Mouse (Mus musculus) neural tube, embryonic 13.5 days (tissue): Measurements from ENCODE around the gene Foxn2. TPM values are rescaled to one million over a fixed set of nuclear protein-coding genes. Genes with fewer than 3 reads are reported as not detected.
A peak's percentile ranks its signal among the peaks of the same experiment; 100 is the strongest.
"Not testable (repeated sequence)": the region's sequence is repeated elsewhere in the genome, so short reads cannot be mapped to it uniquely, and the experiment has no call there.

Source experiments
- ATAC-seq: fragments of 200-750 bp; cut with Nextera tagmentation; 2 replicates; pipeline ENCODE4 v1.8.0; 2017; ENCODE audit warnings: low read depth, mild to moderate bottlenecking, moderate TSS enrichment, moderate library complexity
- H3K27ac ChIP-seq: fragments of 300-500 bp; sonication (generic); replicated peaks from 2 replicates; pipeline ENCODE4 v1.5.1; 2015; ENCODE audit warnings: moderate library complexity, mild to moderate bottlenecking, inconsistent platforms
- H3K27me3 ChIP-seq: fragments of 300-500 bp; sonication (generic); 2 replicates; pipeline ENCODE4 v1.6.1; 2015; ENCODE audit warnings: mild to moderate bottlenecking, inconsistent platforms
- H3K36me3 ChIP-seq: fragments of 300-500 bp; sonication (generic); 2 replicates; pipeline ENCODE4 v1.6.1; 2015; ENCODE audit warnings: mild to moderate bottlenecking, inconsistent platforms
- H3K4me1 ChIP-seq: fragments of 300-500 bp; sonication (generic); replicated peaks from 2 replicates; pipeline ENCODE4 v1.6.1; 2015; ENCODE audit warnings: inconsistent platforms
- H3K4me2 ChIP-seq: fragments of 300-500 bp; sonication (generic); 2 replicates; pipeline ENCODE4 v1.6.1; 2015; ENCODE audit warnings: inconsistent platforms, mild to moderate bottlenecking, moderate library complexity
- H3K4me3 ChIP-seq: fragments of 300-500 bp; sonication (generic); 2 replicates; pipeline ENCODE4 v1.5.1; 2015; ENCODE audit warnings: mild to moderate bottlenecking, inconsistent platforms
- H3K9ac ChIP-seq: fragments of 300-500 bp; sonication (generic); 2 replicates; pipeline ENCODE4 v1.6.1; 2015; ENCODE audit warnings: moderate library complexity, mild to moderate bottlenecking, inconsistent platforms
- H3K9me3 ChIP-seq: fragments of 300-500 bp; sonication (generic); 2 replicates; pipeline ENCODE4 v1.6.1; 2016; ENCODE audit warnings: inconsistent platforms
- WGBS: fragments of 180-500 bp; shearing (Covaris S2); methylation state at CpG from one replicate; pipeline ENCODE4 v1.1.7; 2015; 5-methylcytosine and 5-hydroxymethylcytosine counted together
- polyA plus RNA-seq: library from polyadenylated mRNA; unstranded; fragments of >200 nt; fragmentation: Nextera tagmentation; extraction: Ambion mirVana; gene quantifications from 2 replicates; pipeline ENCODE4 v1.2.1, GENCODE M21; 2015

Gene Foxn2
- polyA plus RNA-seq, 1 experiment from 2014 or later = 9.7 TPM

DNA sequence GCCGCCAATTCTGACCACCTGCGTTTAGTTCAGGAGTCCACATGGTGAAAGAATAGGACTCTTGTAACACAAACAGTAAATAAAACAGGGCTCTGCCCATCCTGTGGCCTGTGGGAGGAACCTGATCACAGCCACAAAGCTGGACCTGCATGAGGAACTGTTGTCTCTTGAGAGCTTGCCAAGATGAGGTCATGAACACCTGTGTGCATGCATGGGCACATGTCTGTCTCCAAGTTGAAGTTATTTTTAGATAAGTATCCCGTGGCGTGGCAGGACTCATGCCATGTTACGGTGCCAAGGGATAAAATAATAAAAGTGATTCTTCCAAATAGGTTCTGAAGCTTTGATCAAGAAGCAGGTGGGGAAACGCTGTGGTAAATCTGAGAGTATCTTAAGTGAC is 19.3 kb upstream of the Foxn2 start:
- Histone ChIP-seq H3K36me3 (no peaks in the 10 kb centered on the region), H3K9ac (no peak overlapping the region), H3K9me3 (no peaks in the 10 kb centered on the region), H3K27me3 (no peaks in the 10 kb centered on the region), H3K4me1 (no peaks in the 10 kb centered on the region), H3K27ac (no peak overlapping the region), H3K4me3 (no peak overlapping the region), H3K4me2 (no peak overlapping the region)
- WGBS = 94% methylated on average over 6 of the region's 6 CpGs
- no peak for ATAC-seq

DNA sequence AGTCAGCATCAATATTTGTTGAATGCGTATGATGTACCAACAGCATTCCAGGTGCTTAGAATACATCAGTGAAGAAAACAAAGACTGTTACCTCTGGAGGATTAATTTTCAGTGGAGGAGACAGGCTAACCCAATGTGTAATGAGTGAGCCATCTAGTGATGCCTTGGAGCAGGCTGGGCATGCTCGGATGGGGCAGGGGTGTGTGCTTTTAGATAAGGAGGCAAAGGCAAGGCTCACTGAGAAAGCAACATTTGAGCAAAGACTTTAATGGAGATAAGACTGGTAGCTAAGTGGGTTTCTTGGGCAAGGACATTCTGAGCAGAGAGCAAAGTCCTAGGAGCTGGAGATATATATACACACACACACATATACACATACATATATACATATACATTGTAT is 9.8 kb upstream of the Foxn2 start:
- WGBS = 91% methylated on average over 2 of the region's 2 CpGs
- Histone ChIP-seq H3K36me3 (no peaks in the 10 kb centered on the region), H3K4me1 (no peaks in the 10 kb centered on the region), H3K9ac (no peak overlapping the region), H3K4me2 (no peak overlapping the region), H3K27ac (no peak overlapping the region), H3K9me3 (no peaks in the 10 kb centered on the region), H3K27me3 (no peaks in the 10 kb centered on the region), H3K4me3 (no peak overlapping the region)
- ATAC-seq = no peak

DNA sequence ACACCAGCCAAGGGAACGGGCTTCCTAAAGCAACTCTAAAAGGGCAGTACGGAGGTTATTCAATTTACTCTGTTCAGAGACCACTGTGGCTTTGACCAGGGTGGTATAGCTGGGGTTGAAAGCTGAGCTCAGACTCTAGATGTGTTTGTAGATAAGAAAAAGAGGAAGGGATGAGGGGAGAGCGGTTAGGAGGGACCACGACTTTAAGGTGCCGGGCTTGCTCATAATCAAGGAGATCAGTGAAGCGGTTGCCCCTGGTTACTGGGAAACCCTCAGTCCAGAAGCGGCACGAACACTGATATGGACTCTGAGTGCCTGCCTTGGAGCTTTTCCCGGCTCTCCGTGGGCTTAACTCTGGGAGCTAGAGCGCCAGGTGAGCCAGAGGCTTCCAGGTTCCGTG is 9.0 kb upstream of the Foxn2 start:
- Histone ChIP-seq H3K36me3 (no peaks in the 10 kb centered on the region), H3K27ac (no peak overlapping the region), H3K4me2 (no peak overlapping the region), H3K9ac (no peak overlapping the region), H3K4me3 (no peak overlapping the region), H3K9me3 (no peaks in the 10 kb centered on the region), H3K27me3 (no peaks in the 10 kb centered on the region), H3K4me1 (no peaks in the 10 kb centered on the region)
- WGBS = 92% methylated on average over 12 of the region's 12 CpGs
- no peak for ATAC-seq

DNA sequence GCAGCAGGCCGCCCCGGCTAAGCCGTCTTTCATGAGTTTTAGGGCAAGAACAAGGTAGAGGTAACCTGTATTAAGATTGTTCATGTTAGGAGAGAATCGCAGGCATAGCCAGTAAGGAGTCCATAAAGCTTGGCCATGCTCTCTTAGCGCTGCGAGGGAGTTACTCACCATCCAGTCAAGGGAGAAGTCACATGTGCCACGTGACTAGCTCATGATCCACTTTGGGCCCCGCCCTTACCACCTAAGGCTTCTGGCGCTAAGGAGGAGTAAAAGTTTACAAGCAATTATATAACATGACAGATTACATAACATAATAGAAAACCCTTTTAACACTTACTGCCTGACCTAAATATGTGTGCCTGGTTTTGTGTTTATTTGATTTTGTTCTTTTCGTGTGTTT is 8.5 kb upstream of the Foxn2 start:
- ATAC-seq = no peak
- no peaks in the 10 kb centered on the region for H3K36me3 ChIP-seq
- WGBS = 89% methylated on average over 10 of the region's 10 CpGs
- no peak overlapping the region for H3K4me2 ChIP-seq
- H3K9me3 ChIP-seq = no peaks in the 10 kb centered on the region
- H3K4me3 ChIP-seq = no peak overlapping the region
- H3K27ac ChIP-seq = no peak overlapping the region
- H3K9ac ChIP-seq = no peak overlapping the region
- H3K27me3 ChIP-seq = no peaks in the 10 kb centered on the region
- H3K4me1 ChIP-seq = no peaks in the 10 kb centered on the region

DNA sequence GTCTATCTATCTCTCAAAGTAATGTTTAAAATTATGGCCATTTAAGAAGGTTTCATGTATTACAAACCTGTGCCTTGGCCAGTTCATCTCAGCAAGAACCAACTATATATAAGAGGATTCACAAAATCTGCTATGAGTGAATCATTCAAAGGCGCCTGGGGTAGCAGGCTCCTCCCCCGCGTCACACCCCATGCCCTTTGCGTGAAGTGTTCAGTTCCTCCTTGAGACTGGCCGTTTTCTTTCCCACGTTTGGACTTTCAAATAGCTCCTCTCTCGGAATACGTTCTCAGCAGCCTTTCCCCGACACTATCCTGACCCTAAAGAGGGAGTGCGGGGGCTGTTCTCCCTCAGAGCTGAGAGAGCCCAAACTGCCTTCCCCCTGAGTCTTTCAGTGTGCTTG is 5.2 kb upstream of the Foxn2 start:
- Histone ChIP-seq H3K27ac (no peak overlapping the region), H3K4me1 (no peaks in the 10 kb centered on the region), H3K4me3 (no peak overlapping the region), H3K27me3 (no peaks in the 10 kb centered on the region; the same call in 1 of the 2 replicates), H3K9ac (no peak overlapping the region), H3K4me2 (no peak overlapping the region), H3K36me3 (no peaks in the 10 kb centered on the region), H3K9me3 (no peaks in the 10 kb centered on the region)
- 81% methylated on average over 10 of the region's 10 CpGs for WGBS
- ATAC-seq = no peak

DNA sequence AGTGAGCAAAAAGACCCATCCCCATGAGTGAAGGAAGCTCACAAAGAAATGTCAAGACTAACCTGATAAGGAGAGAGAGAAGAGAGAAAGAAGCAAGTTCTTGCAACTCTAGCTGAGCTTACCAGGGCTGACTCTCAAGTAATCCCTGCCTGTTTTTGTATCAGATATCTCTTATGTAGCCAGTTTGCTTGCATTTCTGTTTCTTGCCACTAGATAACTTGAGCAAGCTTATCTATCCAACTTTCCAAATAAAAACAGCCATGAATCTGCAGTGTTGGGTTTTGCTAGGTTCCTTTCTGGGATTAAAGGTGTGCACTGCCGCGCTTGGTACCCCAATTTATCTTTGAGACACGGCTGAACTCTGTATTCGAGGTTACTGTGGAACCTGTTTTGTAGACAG is 4.2 kb upstream of the Foxn2 start:
- no peak for ATAC-seq
- Histone ChIP-seq H3K4me1 (no peaks in the 10 kb centered on the region), H3K4me3 (no peak overlapping the region), H3K9ac (no peak overlapping the region), H3K27me3 (no peaks in the 10 kb centered on the region; the same call in 1 of the 2 replicates), H3K36me3 (no peaks in the 10 kb centered on the region), H3K4me2 (no peak overlapping the region), H3K9me3 (no peaks in the 10 kb centered on the region), H3K27ac (no peak overlapping the region)
- 91% methylated on average over 4 of the region's 4 CpGs for WGBS

DNA sequence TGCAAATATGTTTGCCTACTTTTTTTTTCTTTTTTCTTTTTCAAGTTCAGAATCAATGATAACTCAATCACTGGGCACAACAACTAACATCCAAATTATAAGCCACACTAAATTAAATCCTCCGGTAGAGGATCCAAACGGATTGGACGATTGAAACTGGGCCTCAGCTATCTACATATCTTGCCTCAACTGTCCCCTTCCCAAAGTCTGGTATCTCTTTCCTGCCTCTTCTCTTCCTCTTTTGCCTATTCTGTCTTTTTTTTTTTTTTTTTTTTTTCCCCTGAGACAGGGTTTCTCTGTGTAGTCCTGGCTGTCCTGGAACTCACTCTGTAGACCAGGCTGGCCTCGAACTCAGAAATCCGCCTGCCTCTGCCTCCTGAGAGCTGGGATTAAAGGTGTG is 3.8 kb upstream of the Foxn2 start:
- H3K36me3 ChIP-seq, H3K9ac ChIP-seq, ATAC-seq, H3K4me1 ChIP-seq, H3K4me3 ChIP-seq, H3K9me3 ChIP-seq, H3K27ac ChIP-seq, H3K27me3 ChIP-seq, H3K4me2 ChIP-seq: not testable (repeated sequence)
- 98% methylated on average over 5 of the region's 5 CpGs for WGBS

DNA sequence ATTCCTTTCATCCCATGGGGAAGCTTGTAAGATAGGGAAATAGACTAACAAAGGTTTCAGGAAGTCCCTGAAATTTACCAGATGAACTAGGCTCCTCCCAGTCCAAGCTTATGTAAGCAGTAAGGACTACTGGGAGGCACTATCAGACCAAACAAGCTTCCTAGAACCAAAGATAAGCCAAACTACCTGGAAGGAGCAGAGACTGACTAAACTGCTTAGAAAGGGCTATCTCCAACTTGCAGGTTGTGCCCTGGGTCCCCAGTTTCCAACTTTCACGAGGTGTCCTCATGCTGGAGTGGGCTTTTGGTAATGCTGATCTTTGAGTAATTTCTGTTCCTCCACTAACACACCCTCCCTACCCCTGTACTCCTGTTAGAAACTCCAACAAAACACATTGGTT is 3.1 kb upstream of the Foxn2 start:
- Histone ChIP-seq H3K4me2 (no peak overlapping the region), H3K4me1 (no peaks in the 10 kb centered on the region), H3K4me3 (no peak overlapping the region), H3K9ac (no peak overlapping the region), H3K9me3 (no peaks in the 10 kb centered on the region), H3K36me3 (no peaks in the 10 kb centered on the region), H3K27me3 (no peaks in the 10 kb centered on the region; the same call in 1 of the 2 replicates), H3K27ac (no peak overlapping the region)
- ATAC-seq = no peak
- WGBS = 82% methylated on average over 1 of the region's 1 CpGs

DNA sequence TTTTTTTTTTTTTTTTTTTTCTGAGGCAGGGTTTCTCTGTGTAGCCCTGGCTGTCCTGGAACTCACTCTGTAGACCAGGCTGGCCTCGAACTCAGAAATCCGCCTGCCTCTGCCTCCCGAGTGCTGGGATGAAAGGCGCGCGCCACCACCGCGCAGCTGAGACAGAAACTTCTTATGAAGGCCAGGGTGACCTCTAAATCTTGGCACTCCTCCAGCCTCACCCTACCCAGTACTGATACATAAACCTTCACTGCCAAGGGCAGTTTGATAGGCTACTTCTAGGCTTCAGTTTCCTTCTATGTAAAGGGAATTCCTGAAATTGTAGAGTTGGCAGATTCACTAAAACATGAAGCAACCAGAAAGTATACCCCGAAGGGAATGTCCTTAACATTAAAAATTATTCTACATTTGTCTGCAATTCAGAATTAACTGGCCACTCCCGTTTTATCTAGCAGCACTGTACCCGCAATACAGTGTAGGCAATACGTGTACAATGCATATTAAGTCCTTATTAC is 918 bp upstream of the Foxn2 start:
- peak overlapping the region; percentile 87 for H3K9ac ChIP-seq
- no peaks in the 10 kb centered on the region for H3K36me3 ChIP-seq
- H3K27me3 ChIP-seq = no peaks in the 10 kb centered on the region; the same call in 1 of the 2 replicates
- ATAC-seq = no peak
- H3K27ac ChIP-seq = peak overlapping the region; percentile 93; the same call in 1 of the 2 replicates
- H3K4me3 ChIP-seq = peak overlapping the region; percentile 94
- peaks cover 8% of the 10 kb centered on the region for H3K4me1 ChIP-seq
- WGBS = 88% methylated on average over 12 of the region's 12 CpGs
- peak overlapping the region; percentile 77 for H3K4me2 ChIP-seq
- H3K9me3 ChIP-seq = no peaks in the 10 kb centered on the region

DNA sequence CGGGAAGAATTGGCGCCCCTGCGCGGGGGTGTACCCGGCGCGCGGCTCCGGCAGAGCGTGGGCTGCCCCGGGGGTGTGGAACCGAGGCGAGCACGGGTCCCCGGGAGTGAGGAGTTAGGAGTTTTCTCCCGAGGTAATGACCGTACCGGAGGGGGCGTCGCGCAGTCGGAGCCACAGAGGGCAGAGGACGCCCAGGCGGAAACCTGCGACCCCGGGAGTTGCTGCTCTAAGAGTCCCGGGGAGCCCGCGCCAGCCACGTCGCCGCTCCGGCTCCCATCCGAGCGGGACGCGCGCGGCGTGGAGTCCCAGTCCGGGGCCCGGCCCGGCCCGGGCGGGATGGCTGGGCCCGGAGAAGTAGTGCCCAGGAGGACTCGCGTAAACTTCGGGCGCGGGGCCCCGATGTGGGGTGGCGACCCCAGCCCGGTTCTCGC is 505 bp downstream of the Foxn2 start:
- Histone ChIP-seq H3K27ac (peak overlapping the region; percentile 93), H3K4me3 (peak overlapping the region; percentile 94), H3K4me2 (peak overlapping the region; percentile 77), H3K9me3 (no peaks in the 10 kb centered on the region), H3K36me3 (no peaks in the 10 kb centered on the region), H3K9ac (peak overlapping the region; percentile 87), H3K27me3 (no peaks in the 10 kb centered on the region; the same call in 1 of the 2 replicates), H3K4me1 (peaks cover 8% of the 10 kb centered on the region)
- ATAC-seq = peak; percentile 70
- WGBS = under 1% methylated on average over 53 of the region's 55 CpGs

DNA sequence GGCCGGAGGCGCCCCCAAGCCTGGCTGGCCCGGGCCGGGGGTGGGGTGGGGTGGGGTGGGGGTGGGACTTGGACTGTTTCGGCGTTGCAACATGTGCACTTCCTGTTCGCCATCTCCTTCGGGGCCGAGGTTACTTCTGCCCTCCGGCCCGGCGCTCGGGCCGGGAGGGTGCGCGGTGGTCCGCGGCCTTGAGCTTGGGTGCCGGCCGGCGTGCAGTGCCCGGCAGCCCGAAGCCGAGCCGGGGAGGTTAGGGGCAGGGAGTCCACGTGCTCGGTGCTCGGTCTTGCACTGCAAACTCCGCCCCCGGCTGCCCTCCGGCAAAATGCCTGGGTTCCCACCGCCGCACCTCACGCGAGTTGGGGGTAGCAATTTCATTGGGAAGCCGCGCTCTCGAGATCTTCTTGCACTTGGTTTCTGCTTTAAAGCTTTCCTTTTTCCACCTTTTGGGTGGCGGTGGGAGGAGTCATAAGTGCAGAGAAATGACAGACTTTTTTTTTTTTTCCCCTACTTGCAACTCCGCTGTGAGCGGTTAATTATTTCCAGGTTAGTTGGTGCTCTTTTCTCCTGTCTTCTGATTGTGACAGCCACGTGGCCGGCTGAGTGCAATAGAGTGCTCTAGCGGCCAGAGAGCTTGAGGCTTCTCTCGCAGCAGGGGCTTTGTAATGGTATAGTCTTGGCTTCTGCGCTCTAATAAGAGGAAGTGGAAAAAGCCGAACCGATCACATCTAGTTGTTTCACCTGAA is 1.1 kb downstream of the Foxn2 start:
- Histone ChIP-seq H3K4me3 (peak overlapping the region; percentile 94), H3K4me2 (peak overlapping the region; percentile 77), H3K27ac (peak overlapping the region; percentile 93), H3K9me3 (no peaks in the 10 kb centered on the region), H3K4me1 (peaks cover 8% of the 10 kb centered on the region), H3K27me3 (no peaks in the 10 kb centered on the region; the same call in 1 of the 2 replicates), H3K36me3 (no peaks in the 10 kb centered on the region), H3K9ac (peak overlapping the region; percentile 87)
- under 1% methylated on average over 48 of the region's 48 CpGs for WGBS
- peak; percentile 60 for ATAC-seq

DNA sequence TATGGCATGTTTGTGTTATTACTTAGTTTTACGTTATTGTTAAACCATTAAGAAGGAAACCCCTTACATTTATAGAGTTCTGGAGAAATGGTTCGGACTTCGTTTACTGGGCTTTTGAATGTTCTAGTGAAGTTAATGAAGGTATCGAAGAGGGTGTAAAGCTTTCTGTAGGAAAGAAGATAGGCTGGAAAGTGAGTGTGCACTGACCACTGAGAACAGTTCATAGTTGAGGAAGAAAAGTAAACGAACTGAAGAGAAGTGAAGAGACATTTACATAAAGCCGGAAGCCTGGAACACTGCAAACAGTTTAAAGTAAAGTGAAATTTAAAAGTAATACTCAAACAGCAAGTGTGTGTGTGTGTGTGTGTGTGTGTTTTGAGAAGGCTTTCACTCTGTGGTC is 2.1 kb downstream of the Foxn2 start:
- Histone ChIP-seq H3K4me1 (peaks cover 8% of the 10 kb centered on the region), H3K36me3 (no peaks in the 10 kb centered on the region), H3K4me2 (peak overlapping the region; percentile 33; the same call in 1 of the 2 replicates), H3K27me3 (no peaks in the 10 kb centered on the region; the same call in 1 of the 2 replicates), H3K9me3 (no peaks in the 10 kb centered on the region), H3K4me3 (no peak overlapping the region), H3K27ac (no peak overlapping the region), H3K9ac (no peak overlapping the region)
- WGBS = 88% methylated on average over 6 of the region's 6 CpGs
- no peak for ATAC-seq

DNA sequence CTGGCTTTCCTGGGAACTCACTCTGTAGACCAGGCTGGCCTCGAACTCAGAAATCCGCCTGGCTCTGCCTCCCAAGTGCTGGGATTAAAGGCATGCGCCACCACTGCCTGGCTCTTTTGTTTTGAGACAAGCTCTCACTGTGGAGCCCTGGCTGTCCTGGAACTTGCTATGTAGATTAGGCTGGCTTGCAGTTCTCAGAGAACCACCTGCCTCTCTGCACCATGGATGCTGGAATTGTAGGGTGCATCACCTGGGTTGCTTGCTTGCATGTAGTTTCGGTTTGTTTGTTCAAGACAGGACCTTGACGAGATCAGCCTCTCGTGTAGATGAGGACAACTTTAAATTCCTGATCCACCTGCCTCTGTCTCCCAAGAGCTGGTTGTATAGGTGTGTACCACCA is 2.7 kb downstream of the Foxn2 start:
- ATAC-seq = no peak
- Histone ChIP-seq H3K4me2 (no peak overlapping the region), H3K9me3 (no peaks in the 10 kb centered on the region)

More for the DNA sequence above, 2.7 kb downstream of the Foxn2 start:
- H3K36me3 ChIP-seq = no peaks in the 10 kb centered on the region
- peaks cover 8% of the 10 kb centered on the region for H3K4me1 ChIP-seq
- 94% methylated on average over 6 of the region's 6 CpGs for WGBS
- no peaks in the 10 kb centered on the region; the same call in 1 of the 2 replicates for H3K27me3 ChIP-seq
- no peak overlapping the region for H3K27ac ChIP-seq
- no peak overlapping the region for H3K9ac ChIP-seq
- H3K4me3 ChIP-seq = no peak overlapping the region
